Mouse (Mus musculus): ENCODE data around the gene Wbp11.

Wbp11 gene

DNA sequence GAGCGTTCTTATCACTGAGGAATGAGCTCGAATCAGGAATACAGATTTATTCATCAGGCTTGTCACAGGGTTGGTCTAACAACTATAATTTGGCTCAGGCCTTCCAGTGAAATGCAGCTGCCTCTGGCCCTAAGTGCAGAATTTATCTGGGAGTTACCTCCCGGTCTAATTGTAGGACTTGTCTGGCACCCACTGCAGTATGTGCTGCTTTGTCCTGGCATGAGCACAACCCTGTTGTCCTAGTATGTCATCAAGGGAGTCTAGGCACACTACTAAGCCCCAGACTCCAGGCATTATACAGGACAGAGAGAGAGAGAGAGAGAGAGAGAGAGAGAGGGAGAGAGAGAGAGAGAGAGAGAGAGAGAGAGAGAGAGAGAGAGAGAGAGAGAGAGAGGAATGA lies 9.3 kb upstream of the Wbp11 start:
- DNase-seq (ENCODE audit: low spot score in 2 of 2), result no peak

DNA sequence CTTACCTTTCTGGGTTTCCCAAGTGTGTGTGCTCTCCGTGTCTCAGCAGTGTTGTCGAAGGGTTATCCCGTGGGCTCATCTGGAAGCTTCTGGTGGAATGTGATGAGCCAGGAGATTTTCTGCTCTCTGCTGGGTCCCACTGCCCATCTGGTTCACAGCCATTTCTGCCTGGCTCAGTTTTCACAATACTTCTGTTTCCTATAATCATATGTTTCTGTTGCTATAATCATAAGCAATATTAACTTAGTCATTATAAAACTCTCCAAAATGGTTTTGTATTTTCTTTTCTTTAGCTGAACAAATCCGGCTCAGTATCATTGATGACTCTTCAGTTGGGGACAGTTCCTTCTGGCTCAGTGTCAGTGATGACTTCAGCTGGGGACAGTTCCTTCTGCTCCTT lies 7.3 kb upstream of the Wbp11 start, which contains the start of gene Smco3:
Gene Smco3, minus strand, starts transcription at position 101 of the 400 bp plus-strand sequence.
- no peak for DNase-seq (ENCODE audit: low spot score in 2 of 2)

DNA sequence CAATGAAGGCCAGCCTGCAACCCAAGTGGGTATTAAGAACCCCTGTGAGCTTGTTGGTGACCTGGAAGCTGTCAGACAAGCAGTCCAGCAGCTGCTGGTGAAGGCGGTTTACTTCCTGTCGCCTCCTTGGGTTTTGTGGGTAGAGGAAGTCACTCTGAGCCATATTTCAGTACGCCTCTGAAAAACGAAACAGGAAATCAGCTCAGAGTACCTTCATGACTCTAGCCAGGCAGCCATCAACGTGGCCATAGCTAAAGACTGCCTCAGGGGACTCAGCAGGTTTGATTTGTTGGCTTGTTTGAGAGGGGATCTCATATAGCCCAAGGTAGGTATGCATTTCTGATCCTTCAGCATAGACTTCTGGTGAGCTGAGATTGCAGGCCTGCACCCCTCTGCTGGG lies 3.7 kb upstream of the Wbp11 start:
- DNase-seq (ENCODE audit: low spot score in 2 of 2), result peak; percentile 34 to 48

DNA sequence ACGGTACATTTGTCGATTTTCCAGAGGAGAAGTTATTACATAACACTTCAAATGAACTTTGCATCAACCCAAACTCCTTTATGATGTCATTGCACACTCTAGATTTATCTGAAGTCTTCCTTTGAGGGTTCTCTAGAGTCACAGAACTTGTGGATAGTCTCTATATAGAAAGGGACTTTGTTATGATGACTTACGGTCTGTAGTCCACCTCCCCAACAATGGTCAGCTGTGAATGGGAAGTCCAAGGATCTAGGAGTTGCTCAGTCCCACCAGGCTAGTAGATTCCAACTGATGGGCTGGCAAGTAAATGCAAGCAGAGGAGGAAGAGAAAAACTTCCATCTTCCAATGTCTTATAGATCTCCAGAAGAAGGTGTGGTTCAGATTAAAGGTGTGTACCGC lies 648 bp upstream of the Wbp11 start:
- DNase-seq (ENCODE audit: low spot score in 2 of 2), result no peak

GRCm38 (mm10) chr6:136827516-136827880 lies 535 bp downstream of the Wbp11 start, which contains the start of gene BC049715:
Gene BC049715 (plus strand): TSS chr6:136827626.
- DNase-seq (ENCODE audit: low spot score in 2 of 2), result no peak

- DNase-seq (ENCODE audit: low spot score in 2 of 2), result no peak
Measured at GRCm38 (mm10) chr6:136827116-136827515, 917 bp downstream of the Wbp11 start.

GRCm38 (mm10) chr6:136824987-136825386 lies 3.0 kb downstream of the Wbp11 start:
- no peak for DNase-seq (ENCODE audit: low spot score in 2 of 2)

DNA sequence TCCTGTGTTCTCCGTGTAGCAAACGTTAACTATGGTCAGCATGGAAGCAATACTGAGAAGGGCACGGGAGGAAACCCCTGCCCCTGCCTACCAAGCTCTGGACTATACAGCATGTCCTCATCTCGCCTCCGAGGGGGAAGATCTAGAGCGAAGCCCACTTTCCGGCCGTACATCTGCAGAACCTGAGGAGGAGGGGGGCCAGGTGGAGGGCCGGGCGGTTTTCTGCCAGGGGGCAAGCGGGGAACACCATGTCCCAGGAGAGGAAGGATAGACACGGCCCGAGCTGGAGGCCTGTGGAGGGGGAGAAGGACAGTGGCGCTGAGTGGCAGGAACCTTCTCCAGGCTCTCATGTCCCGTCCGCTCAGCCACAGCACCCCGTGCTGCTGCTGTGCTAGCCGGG lies 6.9 kb downstream of the Wbp11 start:
- no peak for DNase-seq (ENCODE audit: low spot score in 2 of 2)

DNA sequence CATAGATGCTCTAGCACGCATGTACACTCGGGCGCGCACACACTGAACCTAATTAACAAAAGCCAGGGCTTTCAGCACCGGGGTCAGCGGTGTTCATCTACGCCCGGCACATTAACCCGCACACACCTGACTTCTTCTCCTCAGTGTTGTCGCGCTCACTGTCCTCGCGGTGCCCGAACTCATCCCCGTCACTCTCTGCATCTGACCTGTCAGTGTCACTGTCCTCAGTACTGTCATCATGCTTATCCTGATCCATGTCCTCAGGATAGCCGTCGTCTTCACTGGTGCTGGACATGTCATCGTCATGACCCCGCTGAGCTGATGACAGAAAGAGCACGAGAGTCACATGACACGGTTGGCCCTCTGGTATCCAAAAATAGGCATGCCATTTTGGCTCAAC lies 7.7 kb downstream of the Wbp11 start:
- DNase-seq (ENCODE audit: low spot score in 2 of 2), result no peak

DNA sequence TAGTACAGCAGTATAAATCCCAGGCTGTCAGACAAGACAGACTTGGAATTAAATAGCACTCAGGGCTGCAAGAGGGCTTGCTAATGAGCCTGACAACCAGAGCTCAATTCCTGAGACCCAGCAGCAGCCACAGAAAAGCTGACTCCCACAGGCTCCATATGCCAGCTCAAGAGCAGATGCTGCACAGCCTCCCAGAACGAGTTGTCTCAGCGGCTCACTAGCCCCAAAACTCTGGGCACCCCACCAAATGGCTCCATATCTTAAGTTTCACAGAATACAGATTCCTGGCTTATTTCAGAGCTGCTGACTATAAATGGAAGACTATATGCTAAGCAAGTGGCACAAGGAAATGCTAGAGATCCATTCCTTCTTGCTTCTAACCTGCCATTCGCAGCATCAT lies 10.5 kb downstream of the Wbp11 start:
- no peak for DNase-seq (ENCODE audit: low spot score in 2 of 2)

DNA sequence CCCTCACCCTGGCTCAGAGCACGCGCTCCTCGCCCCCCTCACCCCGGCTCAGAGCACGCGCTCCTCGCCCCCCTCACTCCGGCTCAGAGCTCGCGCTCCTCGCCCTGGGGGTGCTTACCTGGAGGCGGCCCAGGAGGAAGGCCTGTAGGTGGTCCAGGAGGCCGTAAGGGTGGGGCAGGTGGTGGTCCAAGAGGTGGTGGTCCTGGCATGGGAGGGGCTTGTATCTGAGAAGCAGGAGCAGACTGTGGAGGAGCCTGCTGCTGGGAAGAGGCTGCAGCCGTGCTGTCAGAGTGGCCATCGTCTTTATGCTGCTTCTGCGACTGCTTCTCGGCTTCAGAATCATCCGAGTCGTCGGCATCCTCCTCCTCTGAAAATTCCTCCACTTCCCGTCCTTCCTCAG lies 11.2 kb downstream of the Wbp11 start:
- DNase-seq (ENCODE audit: low spot score in 2 of 2), result no peak

DNA sequence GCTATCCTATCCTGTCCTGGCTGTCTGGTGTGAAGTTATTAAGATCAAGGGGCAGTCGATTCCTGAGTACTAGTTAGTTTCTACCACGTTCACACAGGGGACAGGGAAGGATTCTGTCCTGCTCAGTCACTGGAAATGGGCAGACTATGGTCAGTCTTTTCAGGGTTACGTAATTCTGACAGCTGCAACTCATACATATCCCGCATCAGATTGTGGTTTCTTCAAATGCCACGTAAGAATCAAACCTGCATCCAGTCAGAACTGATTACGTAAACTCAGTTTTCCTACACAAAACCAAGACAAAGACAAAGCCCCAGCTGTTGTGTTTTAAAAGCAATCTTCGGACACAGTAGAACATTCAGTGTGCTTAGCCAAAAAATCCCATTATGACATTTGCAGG lies 12.7 kb downstream of the Wbp11 start:
- DNase-seq (ENCODE audit: low spot score in 2 of 2), result no peak

DNA sequence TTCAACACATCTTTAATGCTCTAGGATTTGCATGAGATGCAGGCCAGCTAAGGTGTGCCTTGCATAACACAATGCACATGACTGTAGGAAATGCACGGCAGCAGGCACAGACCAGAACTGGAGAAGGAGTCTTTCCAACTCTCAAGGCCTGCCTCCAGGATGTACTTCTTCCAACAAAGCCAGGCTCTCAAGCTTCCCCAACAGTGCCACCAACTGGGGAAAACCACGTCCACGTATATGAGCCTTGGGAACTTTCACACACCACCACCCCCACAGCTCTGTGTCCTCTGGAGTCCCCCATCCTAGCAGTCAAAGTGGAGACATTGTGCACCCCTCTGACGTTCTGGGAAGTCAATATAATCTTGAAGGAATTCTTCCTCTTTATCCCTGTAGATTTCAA lies 14.9 kb downstream of the Wbp11 start:
- DNase-seq (ENCODE audit: low spot score in 2 of 2), result no peak

GRCm38 (mm10) chr6:136811196-136811595 lies 16.8 kb downstream of the Wbp11 start:
- DNase-seq (ENCODE audit: low spot score in 2 of 2), result no peak

DNA sequence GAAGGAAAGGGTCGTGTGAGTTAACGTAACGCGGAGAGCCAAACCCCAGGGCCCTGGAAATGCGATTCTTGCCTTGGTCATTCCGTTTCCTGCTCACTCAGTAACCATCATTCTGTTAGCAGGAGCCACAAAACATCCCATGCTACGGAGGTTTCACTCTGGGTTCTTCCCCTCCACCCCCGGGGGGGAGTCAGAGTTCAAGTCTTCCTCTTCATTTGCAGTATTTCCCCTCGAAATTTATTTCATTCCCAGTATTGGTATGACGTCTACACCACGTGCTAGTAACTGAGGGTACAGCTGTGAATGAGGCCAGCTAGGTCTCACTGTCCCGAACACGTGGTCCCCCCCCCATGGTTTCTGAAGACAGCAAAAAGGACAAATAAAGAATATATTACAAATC lies 18.4 kb downstream of the Wbp11 start:
- no peak for DNase-seq (ENCODE audit: low spot score in 2 of 2)

GRCm38 (mm10) chr6:136809077-136809476 lies 19.0 kb downstream of the Wbp11 start:
- DNase-seq (ENCODE audit: low spot score in 2 of 2), result peak in 1 of 2 experiments; percentile 33

- peak in 1 of 2 experiments; percentile 31 for DNase-seq (ENCODE audit: low spot score in 2 of 2)
Measured at GRCm38 (mm10) chr6:136808631-136809046, 19.4 kb downstream of the Wbp11 start.

DNA sequence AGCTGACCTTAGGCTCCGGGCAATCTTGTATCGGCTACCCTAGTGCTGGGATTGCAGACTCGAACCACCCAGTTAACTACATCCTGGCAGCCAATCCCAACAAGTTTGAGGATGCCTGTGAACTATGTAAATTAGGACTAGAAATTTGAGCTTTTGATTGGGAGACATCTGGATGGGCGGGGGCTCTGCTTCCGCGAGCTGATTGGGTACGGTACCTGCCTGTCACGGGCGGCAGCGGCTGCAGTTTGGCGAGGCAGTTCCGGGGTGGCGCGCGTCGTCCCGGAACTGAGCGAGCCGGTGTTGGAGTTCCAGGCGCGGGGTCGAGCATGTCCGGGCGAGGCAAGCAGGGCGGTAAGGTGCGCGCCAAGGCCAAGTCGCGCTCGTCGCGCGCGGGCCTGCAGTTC lies 20.0 kb downstream of the Wbp11 start, which contains the start of gene H2afj:
Gene H2afj, plus strand, starts transcription at position 231 of the 404 bp plus-strand sequence.
- peak; percentile 97 to 100 for DNase-seq (ENCODE audit: low spot score in 2 of 2)

DNA sequence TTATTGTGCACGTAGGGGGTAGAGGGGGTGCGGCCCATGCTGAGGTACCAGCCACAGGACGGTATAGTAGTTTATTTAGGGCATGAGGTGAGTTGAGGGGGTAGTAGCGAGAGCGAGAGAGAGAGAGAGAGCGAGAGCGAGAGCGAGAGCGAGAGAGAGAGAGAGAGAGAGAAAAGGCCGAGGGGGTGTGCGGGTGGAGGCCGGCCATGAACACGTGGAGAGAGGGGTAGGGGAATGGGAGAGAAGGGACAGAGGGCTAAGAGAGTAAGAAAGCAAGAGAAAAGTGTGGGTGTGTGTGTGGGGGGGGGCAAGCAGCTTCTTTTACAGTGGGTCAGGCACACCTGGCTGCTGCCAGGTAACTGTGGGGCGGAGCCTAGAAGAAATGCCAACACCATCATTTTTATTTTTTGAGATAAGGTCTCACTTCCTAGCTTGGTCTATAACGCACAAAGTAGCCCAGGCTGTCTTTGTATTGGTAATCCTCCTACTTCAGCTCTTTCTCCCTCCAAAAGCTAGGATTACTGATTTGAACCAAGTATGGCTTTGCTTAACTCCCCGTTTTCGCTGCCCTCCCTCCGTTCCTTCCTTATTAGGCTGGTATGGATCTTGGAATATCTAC lies 20.5 kb downstream of the Wbp11 start:
- DNase-seq (ENCODE audit: low spot score in 2 of 2), result no peak

GRCm38 (mm10) chr6:136806819-136807218 lies 21.2 kb downstream of the Wbp11 start:
- no peak for DNase-seq (ENCODE audit: low spot score in 2 of 2)

- no peak for DNase-seq (ENCODE audit: low spot score in 2 of 2)
Measured at GRCm38 (mm10) chr6:136805409-136805775, 22.6 kb downstream of the Wbp11 start.

- DNase-seq (ENCODE audit: low spot score in 2 of 2), result no peak
Measured at GRCm38 (mm10) chr6:136804705-136805408, 23.2 kb downstream of the Wbp11 start.
